Mouse (Mus musculus): ENCODE data around the gene Mrps35.

Mrps35 gene

DNA sequence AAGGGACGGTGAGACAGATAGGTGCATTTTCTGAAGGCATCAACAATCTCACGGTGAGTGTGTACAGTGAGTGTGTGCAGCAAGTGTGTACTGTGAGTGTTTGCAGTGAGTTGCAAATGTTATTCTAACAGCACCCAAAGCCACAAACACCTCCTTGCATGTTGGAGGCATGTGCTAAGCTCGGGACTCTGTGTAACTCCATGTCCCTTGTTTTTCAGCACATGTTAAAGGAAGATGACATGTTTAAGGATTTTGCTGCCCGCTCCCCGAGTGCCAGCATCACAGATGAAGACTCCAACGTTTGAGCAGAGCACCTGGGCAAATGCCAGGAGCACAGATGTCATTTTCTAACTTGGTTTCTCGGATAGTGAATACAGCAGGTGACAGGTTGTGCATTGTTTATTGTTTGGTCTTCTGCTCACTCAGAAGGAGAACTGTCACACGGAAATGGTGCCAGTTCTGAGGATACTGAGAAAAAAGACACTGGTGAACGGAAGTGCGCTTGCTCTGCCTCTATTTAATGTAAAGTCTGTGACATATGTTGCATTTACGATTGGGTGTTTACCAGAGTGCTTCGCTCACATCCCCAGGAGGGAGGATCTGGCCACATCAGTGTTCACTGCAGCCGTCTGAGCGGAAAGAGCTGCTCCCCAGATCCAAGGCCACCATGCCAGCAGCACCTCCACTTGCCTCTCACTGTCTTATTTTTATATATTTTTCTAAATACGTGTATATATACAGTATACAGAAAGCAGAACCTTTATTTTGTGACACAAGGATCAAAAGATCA, 12.3 kb upstream of the Mrps35 start:
- peak; percentile 64 for DNase-seq

DNA sequence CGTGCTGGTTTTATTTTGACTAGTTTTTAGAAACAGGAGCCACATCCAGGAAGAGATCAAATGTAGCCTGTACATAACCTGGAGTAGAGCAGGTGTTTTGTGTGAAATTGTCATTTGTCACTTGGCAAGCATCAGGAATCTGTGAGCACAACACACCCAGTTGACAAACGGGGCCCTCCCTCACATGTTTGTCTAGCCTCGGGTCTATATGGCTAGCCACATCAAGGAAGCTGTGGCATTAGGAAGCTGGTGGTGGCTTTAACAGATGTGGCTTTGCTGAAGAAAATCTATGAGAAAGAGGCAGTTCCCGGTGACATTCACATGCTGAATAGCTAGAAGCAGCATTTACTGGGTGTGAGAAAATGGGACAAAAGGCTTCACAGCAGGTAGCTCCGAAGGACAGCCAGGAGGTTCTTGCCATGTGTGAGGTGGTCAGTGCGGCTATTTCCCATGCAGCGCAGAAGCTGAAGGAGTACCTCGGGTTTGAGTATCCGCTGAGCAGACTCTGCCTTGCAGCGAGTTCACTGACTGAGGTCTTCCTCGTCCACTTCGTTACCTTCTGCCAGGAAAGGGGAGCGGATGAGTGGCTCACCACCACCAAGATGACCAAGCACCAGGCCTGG, 10.2 kb upstream of the Mrps35 start, which contains the start of gene Rep15:
Rep15 (plus strand) TSS at position 282 of the 623 bp plus-strand sequence.
- DNase-seq = peak; percentile 33

DNA sequence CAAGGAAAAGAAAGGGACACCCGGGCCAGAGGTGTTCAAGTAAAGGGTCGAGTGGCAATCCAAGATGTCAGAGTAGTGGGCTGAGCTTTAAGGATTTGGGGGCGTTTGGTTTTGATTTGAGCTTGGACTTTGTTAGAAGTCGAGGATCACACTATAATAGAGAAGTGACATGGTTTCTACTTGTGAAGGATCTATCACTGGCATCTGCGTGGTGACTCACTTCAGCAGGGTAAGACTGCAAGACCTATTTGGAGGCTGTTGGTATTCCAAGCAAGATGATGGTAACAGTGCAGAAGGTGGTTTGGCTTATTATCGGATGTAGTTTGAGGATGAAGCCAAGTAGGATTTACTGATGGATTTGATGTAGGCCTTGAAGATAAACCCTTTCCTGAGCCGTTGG, 1.1 kb downstream of the Mrps35 start:
- DNase-seq = no peak

DNA sequence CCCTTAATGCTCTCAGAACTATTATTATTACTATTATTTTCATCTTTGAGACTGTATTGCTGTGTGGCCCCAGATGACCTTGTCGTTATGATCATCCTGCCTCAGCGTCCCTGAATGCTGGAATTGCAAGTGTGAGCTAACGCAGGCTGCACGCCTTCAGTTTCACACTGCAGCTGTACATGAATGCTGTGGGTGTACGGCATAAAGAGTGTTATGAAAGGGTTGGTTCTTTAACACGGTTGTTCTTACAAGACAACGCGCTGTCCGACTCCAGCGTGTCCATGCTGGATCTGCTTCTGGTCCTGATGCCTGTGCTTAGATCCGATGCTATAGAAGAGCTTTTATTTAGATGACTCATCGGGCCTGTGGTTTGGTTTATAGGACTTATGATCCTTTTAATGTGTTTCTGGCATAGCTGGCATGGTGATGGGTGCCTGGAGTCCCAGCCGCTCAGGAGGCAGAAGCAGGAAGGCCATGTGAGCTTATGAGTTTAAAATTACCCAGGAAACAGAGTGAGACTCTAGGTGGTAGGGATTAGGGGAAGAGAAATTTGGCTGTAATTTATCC, 6.8 kb downstream of the Mrps35 start:
- no peak for DNase-seq

DNA sequence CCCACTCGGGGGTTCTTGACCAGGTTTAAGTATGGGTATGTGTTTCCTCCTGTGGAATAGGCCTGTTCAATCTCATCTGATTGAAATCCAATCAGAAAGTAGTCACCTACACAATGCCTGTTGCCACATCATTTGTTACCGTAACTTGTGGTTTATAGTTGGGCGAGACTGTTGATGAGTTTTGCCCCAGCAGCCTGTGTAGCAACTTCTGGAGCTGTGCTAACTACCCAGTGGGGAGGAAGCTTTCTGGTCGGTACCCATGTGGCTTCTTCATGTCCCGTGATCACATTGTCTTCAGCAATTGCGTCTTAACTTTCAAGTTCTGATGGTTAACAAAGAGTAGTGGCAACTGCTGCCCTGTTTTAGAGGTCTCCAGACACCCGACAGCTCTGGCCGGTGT, 9.1 kb downstream of the Mrps35 start:
- no peak for DNase-seq

DNA sequence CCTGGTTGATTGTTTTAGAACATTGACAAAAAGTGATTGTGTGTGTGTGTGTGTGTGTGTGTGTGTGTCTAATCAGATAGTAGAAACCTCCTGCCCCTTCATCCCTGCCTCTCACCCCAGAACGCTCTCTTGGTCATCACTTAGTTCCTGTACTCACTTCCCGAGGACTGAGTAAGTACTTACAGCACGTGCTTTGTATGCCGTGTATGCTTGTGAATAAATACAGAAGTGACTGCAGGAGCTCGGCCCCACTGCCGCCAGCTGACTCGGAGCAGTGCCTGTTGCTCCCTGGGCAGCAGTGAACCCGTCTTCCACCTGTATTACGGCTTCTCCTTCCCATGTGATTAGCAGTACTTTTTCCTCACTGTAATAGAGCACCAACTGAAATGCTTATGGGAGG, 9.9 kb downstream of the Mrps35 start:
- DNase-seq = no peak

DNA sequence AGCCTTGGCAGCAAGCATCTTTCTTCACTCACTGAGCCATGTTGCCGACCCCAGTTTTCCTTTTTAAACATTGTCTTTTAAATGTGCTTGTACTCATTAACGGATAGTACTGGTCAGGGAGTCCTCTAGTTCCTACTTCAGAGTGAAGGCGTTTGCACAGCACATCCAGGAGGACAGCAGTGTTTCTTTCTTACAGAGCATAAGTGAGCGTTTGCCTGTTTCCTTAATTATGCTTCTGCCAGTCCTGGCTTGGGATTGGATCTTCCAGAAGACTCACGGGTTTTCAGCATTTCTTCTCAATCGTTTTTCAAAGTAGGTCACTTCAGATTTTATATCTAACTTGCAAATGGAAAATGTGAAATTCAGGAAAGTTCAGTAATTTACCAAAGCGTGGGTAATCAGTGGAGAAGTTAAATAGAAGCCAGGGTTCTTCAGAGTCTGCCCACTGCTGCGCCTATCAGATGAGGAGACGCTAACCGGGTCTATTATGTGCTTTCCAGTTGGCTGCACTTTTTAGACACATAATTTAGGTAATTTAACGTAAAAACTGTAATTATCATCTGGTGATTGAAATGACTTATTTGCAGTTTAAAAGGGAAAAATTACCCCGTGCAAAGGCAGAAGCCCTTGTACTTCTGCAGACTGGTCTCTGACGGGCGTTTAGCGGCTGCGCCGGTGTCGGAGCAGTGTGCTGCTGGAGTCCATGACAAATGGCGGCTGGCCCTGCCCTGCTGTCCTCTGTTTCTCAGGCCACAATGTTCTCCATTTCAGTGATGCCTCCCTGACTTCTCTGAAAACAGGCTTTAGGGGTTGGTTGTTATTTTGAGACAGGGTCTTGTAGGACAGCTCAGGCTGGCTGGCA, 11.5 kb downstream of the Mrps35 start:
- DNase-seq = no peak

DNA sequence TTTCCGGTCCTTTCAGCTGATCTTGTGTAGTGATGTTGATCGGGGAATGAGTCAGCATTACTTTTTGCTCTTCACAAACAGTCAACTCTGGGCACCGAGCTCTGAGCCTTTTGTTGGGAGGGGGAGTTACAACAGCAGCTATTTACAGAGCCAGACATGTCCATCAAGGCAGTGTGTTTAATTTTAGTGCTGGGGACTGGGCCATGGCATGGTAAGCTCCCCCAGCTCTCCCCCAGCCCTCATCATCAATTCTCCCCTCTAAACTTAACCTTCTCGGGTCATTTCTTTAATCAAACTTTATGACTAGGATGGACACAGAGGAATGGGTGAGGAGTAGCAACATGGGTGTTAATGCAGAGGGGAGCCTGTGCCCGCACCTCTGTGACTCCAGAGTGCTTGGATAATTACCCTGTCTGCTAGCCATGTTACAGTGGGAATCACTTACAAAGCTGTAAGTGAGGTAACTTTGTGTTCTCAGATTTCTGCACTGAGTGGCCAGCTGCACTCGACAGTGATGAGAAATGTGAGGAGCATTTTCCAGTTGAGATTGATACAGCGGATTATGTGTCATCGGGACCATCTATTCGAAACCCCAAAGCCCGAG, 12.9 kb downstream of the Mrps35 start:
- no peak for DNase-seq

DNA sequence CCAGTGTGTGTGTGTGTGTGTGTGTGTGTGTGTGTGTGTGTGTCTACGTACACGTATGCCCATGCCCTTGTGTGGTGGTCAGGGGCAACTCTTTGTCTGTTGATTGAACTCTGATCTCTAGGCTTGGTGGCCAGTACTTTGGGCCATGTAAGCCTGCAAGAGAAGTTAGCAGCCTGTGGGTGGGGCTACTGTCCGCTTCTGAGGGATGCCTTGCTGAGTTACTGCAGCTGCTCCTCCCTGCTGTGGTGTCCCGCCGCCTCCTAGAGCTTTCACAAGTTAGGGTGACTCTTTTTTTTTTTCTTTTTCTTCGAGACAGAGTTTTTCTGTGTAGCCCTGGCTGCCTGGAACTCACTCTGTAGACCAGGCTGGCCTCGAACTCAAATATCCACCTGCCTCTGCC, 16.8 kb downstream of the Mrps35 start:
- no peak for DNase-seq

DNA sequence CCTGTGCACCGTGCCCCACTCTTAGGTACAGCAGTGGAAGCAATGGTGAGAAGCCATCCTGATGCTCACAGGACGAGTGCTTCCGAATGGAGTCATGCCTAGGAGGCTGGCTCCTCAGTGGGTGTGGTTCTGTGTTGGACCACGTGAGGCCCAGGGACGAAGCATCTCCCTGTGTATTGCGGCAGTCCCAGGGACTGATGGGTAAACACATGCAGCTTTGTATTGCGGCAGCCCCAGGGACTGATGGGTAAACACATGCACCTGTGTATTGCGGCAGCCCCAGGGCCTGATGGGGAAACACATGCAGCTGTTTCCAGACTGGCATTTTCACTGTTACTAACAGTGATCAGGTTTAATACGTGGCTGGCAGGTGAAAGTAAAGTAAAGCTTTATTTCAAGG, 19.1 kb downstream of the Mrps35 start:
- DNase-seq = no peak

DNA sequence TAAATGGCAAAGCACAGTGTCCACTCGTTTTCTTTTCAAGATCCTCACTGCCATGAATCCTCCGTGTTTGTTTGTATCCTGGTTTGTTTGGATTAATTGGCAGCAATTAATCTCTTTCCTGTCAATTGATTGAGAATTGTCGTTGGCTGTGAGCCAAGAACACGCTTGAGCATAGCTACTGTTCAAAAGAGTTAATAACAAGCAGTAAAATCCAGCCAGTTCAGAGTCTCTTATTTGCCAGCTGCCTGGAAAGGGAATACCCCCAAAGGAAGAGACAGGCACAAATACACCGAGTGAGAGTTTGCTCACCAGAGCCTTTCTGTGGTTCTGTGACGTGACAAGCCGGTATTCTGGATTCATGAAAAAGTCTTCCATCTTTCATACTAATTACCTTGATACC, 19.5 kb downstream of the Mrps35 start:
- no peak for DNase-seq

DNA sequence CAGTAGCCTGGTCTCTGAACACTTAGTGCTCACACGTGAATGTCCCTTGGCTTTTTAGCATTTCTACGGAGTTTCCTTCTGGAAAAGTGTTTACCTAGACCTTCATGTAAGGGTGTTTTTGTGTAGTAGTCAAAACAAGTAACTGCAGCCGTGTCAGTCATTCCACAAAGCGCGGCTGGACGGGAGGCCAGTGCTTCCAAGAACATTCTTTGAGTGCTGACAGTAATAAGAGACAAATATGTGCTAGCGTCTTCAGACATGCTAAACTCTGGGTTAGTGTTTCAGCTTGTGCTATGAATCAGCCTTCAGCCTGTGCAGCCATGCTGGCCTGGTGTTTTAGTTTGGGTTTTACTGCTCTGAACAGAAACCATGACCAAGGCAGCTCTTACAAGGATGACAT, 20.1 kb downstream of the Mrps35 start:
- DNase-seq = no peak

DNA sequence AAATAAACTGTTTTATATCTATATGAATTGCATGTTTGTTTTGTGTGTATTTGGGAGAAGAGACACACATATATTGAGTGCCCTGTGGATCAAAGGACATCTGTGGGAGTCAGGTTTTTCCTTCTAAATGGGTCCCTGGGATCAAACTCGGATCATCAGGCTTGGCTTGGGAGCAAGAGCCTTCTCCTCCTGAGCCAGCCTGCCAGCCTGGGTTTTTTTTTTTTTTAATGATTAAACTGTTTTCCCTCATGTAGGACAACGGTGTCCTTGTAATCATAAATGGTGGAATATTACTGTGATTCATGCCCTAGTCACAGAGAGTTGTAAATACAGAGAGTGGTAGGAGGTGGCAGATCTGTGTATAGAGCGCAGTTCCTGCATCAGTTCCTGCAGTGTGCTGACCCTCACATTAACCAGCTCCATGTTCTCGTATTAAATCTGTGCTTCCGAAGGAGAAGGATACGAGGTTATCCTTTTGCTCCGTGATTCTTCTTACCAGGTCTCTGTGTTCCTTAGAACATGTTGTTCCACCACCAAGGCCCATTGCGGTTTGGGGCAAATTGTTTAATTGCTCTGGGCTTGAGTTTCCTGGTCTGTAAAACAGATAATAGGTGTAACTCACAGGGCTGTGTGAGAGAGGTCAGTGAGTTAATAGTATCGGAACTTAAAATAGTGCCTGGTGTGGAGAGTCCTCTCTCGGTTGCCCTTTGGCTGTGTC, 21.8 kb downstream of the Mrps35 start:
- no peak for DNase-seq

DNA sequence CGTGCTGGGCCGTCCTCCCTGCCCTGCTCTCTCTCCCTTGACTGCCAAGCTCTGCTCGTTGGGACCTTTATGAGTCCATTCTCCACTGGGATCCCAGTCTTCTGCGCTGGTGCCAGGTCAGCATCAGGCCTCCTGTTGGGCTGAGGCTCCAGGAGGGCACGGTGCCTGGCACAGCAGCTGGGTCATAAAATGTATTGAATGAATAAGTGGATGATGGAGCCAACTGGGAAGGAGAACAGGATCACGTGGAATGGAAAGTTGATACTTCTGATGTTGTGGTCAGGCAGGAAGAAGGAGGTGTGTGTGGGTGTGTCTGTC, 22.3 kb downstream of the Mrps35 start:
- DNase-seq = no peak

DNA sequence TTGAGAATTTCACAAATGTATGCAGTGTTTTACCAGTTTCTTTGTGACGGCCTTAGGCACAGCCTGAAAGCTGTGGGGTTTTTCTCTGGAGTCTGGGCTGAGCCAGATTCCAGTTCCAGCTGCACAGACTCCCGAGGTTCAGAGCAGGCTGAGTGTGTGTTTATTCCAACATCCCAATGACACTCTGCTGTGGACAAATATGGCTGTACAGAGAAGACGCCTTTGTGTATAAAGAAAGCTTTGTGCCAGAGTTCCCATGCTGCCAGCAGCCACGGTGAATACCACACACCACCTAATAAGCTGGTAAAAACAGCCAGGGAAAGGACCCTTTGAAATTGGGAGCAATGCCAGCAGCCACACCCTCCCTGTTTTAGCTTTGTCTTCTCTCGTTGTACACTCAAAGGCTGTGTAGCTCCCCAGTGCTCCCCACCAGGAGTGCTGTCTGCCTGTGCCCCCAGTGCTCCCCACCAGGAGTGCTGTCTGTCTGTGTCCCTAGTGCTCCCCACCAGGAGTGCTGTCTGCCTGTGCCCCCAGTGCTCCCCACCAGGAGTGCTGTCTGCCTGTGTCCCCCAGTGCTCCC, 33.3 kb downstream of the Mrps35 start:
- no peak for DNase-seq

DNA sequence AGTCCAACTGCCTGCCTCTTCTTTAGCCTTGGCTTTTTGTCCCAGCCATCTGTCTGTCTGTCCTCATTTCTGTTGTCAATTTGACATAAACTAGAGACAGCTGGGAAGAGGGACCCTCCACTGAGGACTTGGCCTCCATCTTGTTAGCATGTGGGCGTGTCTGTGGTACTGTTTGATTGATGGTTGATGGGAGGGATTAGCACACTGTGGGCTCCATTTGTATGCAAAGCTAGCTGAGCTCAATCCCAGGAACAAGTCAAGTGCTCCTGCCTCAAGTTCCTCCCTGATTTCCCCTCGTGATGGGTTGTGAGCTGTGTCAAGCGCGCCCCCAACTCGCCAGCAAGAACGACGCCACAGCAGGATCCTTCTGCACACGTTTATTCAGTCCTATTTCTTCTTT, 34.3 kb downstream of the Mrps35 start:
- no peak for DNase-seq

DNA sequence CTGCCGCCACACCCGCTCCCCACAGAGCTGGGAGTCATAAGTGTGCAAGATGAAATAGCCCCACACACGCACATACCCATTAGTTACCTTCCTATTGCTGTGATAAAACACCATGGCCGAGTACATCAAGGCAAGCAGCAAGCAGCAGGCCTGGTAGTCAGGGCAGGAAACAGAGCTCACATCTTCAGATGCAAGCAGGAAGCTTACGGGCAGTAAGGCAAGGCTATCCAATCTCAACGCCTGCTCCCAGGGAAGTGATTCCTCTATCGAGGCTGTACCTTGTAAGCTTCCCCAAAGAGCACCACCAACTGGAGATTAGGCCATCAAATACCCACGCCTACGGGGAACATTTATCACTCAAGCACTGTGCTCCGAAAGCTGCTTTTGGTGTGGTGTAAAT, 37.4 kb downstream of the Mrps35 start:
- DNase-seq = no peak

DNA sequence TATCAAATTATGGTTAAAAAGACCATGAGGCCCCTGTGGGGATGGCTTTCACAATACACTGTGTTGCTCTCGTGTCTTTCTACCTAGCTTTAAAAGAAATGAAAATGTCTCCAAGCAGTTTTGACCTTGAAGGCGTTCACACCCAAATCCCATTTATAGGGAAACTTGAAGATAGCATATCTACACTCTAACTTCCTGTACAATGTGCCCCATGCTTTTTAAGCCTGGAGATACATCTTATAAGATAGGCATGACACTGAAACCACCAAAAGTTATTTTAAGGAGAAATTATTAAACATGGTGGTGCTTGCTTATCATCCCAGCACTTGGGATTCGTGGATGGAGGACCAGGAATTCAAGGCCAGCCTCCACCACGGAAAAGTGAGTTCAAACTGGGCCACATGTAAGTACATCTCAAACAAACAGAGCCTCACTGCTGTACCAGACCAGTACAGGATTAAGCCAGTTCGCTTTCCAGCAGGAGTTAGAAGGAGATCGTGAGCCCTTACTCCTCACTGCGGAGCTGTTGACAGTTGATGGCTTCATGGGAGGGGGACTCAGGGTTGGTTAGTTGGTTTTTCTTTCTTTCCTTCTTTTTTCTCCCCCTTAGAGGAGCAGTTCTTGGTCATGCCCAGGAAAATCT, 43.0 kb downstream of the Mrps35 start:
- no peak for DNase-seq

DNA sequence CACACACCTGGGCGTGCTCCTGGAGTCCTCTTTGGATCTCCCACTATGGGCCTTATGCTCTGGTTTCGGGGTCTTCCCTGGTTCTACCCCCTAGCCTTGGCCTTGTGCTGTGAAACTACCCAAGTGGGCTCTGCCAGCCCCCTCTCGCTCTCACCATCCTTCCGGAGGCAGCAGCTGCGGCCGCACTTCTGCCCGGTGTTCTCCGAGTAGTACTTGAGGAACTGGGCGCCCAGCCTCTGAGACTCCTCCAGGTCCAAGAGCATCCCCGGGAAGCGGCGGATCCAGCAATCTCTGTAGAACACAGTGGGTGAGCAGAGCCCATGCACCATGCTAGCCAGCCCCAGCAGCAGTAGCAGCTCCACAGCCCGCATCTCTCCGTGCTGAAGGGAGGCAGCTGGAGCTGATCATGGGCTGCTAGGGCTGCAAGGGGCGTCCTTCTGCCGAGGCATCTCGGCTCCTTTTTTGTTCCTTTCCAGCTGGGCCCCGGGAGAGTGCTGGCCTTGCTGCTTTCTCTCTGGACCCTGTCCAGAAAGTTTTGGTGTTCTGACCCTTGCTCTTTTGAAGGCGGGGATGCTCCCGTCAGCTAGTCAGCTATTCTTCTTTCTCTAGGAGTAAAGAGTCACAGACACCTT, 44.1 kb downstream of the Mrps35 start, which contains the start of gene Mansc4:
Mansc4 (minus strand) TSS at position 439 of the 632 bp plus-strand sequence.
- DNase-seq = no peak

DNA sequence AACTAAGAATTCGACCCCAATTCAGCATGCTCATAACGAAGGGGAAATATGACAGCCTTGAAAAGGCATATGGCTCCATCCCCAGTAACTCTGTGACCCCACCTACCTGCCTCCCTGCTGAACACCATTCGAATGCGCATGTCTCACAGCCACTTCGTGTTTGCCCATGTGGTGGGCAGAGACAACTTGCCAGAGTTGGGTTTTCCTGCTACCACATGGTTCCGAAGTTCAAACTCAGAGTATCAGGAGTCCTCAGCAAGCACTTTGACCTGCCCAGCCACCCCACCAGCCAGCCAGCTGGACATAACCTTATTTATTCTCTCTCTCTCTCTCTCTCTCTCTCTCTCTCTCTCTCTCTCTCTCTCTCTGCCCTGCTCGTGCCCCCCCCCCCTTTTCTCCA, 45.2 kb downstream of the Mrps35 start:
- DNase-seq = no peak

DNA sequence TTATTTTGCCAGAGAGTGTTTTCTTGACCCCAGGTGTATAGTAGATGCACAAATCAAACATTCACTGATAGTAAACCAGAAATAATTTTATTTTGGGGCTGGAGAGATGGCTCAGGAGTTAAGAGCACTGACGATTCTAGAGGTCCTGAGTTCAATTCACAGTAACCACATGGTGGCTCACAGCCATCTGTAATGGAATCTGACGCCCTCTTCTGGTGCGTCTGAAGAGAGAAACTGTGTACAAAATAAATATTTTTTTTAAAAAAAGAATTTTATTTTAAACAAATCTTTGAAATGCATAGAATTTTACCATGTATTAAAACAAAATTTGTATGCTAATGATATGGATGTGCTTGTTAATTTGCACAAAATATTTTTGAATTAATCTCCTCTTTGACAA, 46.0 kb downstream of the Mrps35 start:
- no peak for DNase-seq
